Mouse (Mus musculus) forebrain, embryonic 14.5 days (tissue): Measurements from ENCODE around the gene Ilvbl. TPM values are rescaled to one million over a fixed set of nuclear protein-coding genes. Genes with fewer than 3 reads are reported as not detected.
"Not testable (repeated sequence)": the region's sequence is repeated elsewhere in the genome, so short reads cannot be mapped to it uniquely, and the experiment has no call there.

Experiments used
- ATAC-seq: fragments of 200-750 bp; cut with Nextera tagmentation; 2 replicates; pipeline ENCODE4 v1.8.0; 2017; ENCODE audit warnings: mild to moderate bottlenecking, moderate library complexity
- DNase-seq: peaks from one replicate; pipeline ENCODE4 v3.0.0-alpha.2; 2015; ENCODE audit warnings: low spot score
- H3K27ac ChIP-seq: fragments of 300-500 bp; sonication (generic); 2 replicates; pipeline ENCODE4 v1.5.1; 2014; ENCODE audit warnings: low read depth, mild to moderate bottlenecking, control low read depth, low read length, moderate library complexity
- H3K27me3 ChIP-seq: fragments of 300-500 bp; sonication (generic); replicated peaks from 2 replicates; pipeline ENCODE4 v1.6.1; 2014; ENCODE audit warnings: low read length, control low read depth, mixed read lengths; ENCODE audit not compliant: control insufficient read depth, insufficient read depth
- H3K36me3 ChIP-seq: fragments of 300-500 bp; sonication (generic); 2 replicates; pipeline ENCODE4 v1.6.1; 2014; ENCODE audit warnings: low read length, control low read depth; ENCODE audit not compliant: control insufficient read depth, insufficient read depth
- H3K4me1 ChIP-seq: fragments of 300-500 bp; sonication (generic); 2 replicates; pipeline ENCODE4 v1.6.1; 2014; ENCODE audit warnings: antibody characterized with exemption, low read length, control low read depth; ENCODE audit not compliant: control insufficient read depth, insufficient read depth
- H3K4me2 ChIP-seq: fragments of 300-500 bp; sonication (generic); 2 replicates; pipeline ENCODE4 v1.6.1; 2014; ENCODE audit warnings: mild to moderate bottlenecking, control low read depth, low read length
- H3K4me3 ChIP-seq: fragments of 300-500 bp; sonication (generic); 2 replicates; pipeline ENCODE4 v1.5.1; 2014; ENCODE audit warnings: low read depth, low read length, control low read depth
- H3K9ac ChIP-seq: fragments of 300-500 bp; sonication (generic); 2 replicates; pipeline ENCODE4 v1.6.1; 2014; ENCODE audit warnings: mild to moderate bottlenecking, low read length, control low read depth, moderate library complexity
- H3K9me3 ChIP-seq: fragments of 300-500 bp; sonication (generic); replicated peaks from 2 replicates; pipeline ENCODE4 v1.6.1; 2016; ENCODE audit warnings: low read length, control low read depth, mixed read lengths; ENCODE audit not compliant: control insufficient read depth
- WGBS: fragments of 180-500 bp; shearing (Covaris S2); extraction: QIAGEN DNeasy Blood & Tissue Kit; methylation state at CpG from one replicate; pipeline ENCODE4 v1.1.7; 2014; 5-methylcytosine and 5-hydroxymethylcytosine counted together
- polyA plus RNA-seq: library from polyadenylated mRNA; unstranded; fragments of >200 nt; fragmentation: Nextera tagmentation; extraction: Ambion mirVana; gene quantifications from 2 replicates; pipeline ENCODE4 v1.2.1, GENCODE M21; 2014

Gene Ilvbl
- polyA plus RNA-seq, 1 experiment from 2014 or later, result 29.3 TPM

- Histone ChIP-seq H3K4me2 (no peak overlapping the region), H3K4me3 (no peak overlapping the region), H3K27me3 (no peaks in the 10 kb centered on the region), H3K9ac (no peak overlapping the region), H3K4me1 (0 out of 2 replicates have a peak, but pooled peaks cover 5% of the 10 kb centered on the region), H3K27ac (no peak overlapping the region), H3K9me3 (no peaks in the 10 kb centered on the region), H3K36me3 (no peaks in the 10 kb centered on the region; the same call in 1 of the 2 replicates)
- no peak for DNase-seq
- no peak for ATAC-seq
- 82% methylated on average over 6 of the region's 6 CpGs for WGBS
Observed at GRCm38 (mm10) chr10:78594157-78594556, 20.0 kb downstream of the Ilvbl start.

GRCm38 (mm10) chr10:78594566-78594965, 20.4 kb downstream of the Ilvbl start:
- H3K27me3 ChIP-seq, result no peaks in the 10 kb centered on the region
- DNase-seq (no peak), ATAC-seq (no peak)
- H3K4me3 ChIP-seq, result no peak overlapping the region
- H3K27ac ChIP-seq, result no peak overlapping the region
- H3K9me3 ChIP-seq, result no peaks in the 10 kb centered on the region
- H3K9ac ChIP-seq, result no peak overlapping the region
- H3K4me2 ChIP-seq, result no peak overlapping the region
- H3K36me3 ChIP-seq, result no peaks in the 10 kb centered on the region
- H3K4me1 ChIP-seq, result 0 out of 2 replicates have a peak, but pooled peaks cover 5% of the 10 kb centered on the region

- no peak for DNase-seq
- no peak overlapping the region for H3K27ac ChIP-seq
- H3K27me3 ChIP-seq, result no peaks in the 10 kb centered on the region
- no peak overlapping the region for H3K4me2 ChIP-seq
- no peak overlapping the region for H3K4me3 ChIP-seq
- no peak overlapping the region for H3K9ac ChIP-seq
- H3K4me1 ChIP-seq, result no peaks in the 10 kb centered on the region
- H3K36me3 ChIP-seq, result no peaks in the 10 kb centered on the region
- H3K9me3 ChIP-seq, result no peaks in the 10 kb centered on the region
- ATAC-seq, result no peak
- 90% methylated on average over 5 of the region's 5 CpGs for WGBS
Observed at GRCm38 (mm10) chr10:78599865-78600264, 25.7 kb downstream of the Ilvbl start.

- 44% methylated on average over 3 of the region's 3 CpGs for WGBS
- Histone ChIP-seq H3K4me3 (no peak overlapping the region), H3K27ac (no peak overlapping the region), H3K36me3 (no peaks in the 10 kb centered on the region), H3K27me3 (no peaks in the 10 kb centered on the region), H3K4me1 (no peaks in the 10 kb centered on the region), H3K4me2 (no peak overlapping the region), H3K9me3 (no peaks in the 10 kb centered on the region), H3K9ac (no peak overlapping the region)
- ATAC-seq (no peak), DNase-seq (peak; percentile 51)
Observed at GRCm38 (mm10) chr10:78605080-78605479, 30.9 kb downstream of the Ilvbl start.

GRCm38 (mm10) chr10:78607602-78608001, 33.5 kb downstream of the Ilvbl start:
- no peak overlapping the region for H3K4me2 ChIP-seq
- H3K4me1 ChIP-seq, result no peaks in the 10 kb centered on the region
- DNase-seq (no peak), ATAC-seq (no peak)
- no peaks in the 10 kb centered on the region for H3K9me3 ChIP-seq
- no peak overlapping the region for H3K9ac ChIP-seq
- no peaks in the 10 kb centered on the region for H3K27me3 ChIP-seq
- H3K4me3 ChIP-seq, result no peak overlapping the region
- no peaks in the 10 kb centered on the region for H3K36me3 ChIP-seq
- H3K27ac ChIP-seq, result no peak overlapping the region
- WGBS, result 73% methylated on average over 3 of the region's 3 CpGs

- Histone ChIP-seq H3K4me3 (no peak within 1 kb of the TSS), H3K9me3 (no peaks in the 10 kb centered on the region), H3K36me3 (no peaks in the 10 kb centered on the region), H3K9ac (no peak within 1 kb of the TSS), H3K4me2 (no peak within 1 kb of the TSS), H3K27me3 (no peaks in the 10 kb centered on the region), H3K4me1 (no peaks in the 10 kb centered on the region), H3K27ac (no peak within 1 kb of the TSS)
- no peak for DNase-seq
- 90% methylated on average over 1 of the region's 1 CpGs for WGBS
- no peak for ATAC-seq
Observed at GRCm38 (mm10) chr10:78617974-78618373, 43.8 kb downstream of the Ilvbl start, which contains the start of gene Olfr1357. Gene Olfr1357 (minus strand): TSS chr10:78618074.

GRCm38 (mm10) chr10:78623143-78623542, 49.0 kb downstream of the Ilvbl start:
- 73% methylated on average over 3 of the region's 3 CpGs for WGBS

GRCm38 (mm10) chr10:78630194-78630593, 56.0 kb downstream of the Ilvbl start:
- peak; percentile 71; the same call in 1 of the 2 replicates for ATAC-seq
- H3K4me2 ChIP-seq, result no peak overlapping the region
- no peaks in the 10 kb centered on the region for H3K9me3 ChIP-seq
- H3K36me3 ChIP-seq, result no peaks in the 10 kb centered on the region
- H3K27ac ChIP-seq, result no peak overlapping the region
- no peaks in the 10 kb centered on the region for H3K27me3 ChIP-seq
- H3K4me1 ChIP-seq, result no peaks in the 10 kb centered on the region
- no peak overlapping the region for H3K9ac ChIP-seq
- WGBS, result 67% methylated on average over 4 of the region's 4 CpGs
- peak; percentile 60 for DNase-seq
- H3K4me3 ChIP-seq, result no peak overlapping the region

More at GRCm38 (mm10) chr10:78623143-78623542, 49.0 kb downstream of the Ilvbl start:
- not testable (repeated sequence) for H3K4me1 ChIP-seq, H3K36me3 ChIP-seq, H3K9ac ChIP-seq, ATAC-seq, H3K4me2 ChIP-seq, H3K4me3 ChIP-seq, H3K9me3 ChIP-seq, H3K27ac ChIP-seq, H3K27me3 ChIP-seq, DNase-seq

GRCm38 (mm10) chr10:78632311-78632710, 58.2 kb downstream of the Ilvbl start:
- Histone ChIP-seq H3K4me2 (0 out of 2 replicates have a peak overlapping the region, but pooled peaks have one; percentile 7), H3K4me1 (no peaks in the 10 kb centered on the region), H3K9ac (no peak overlapping the region), H3K27ac (no peak overlapping the region), H3K36me3 (no peaks in the 10 kb centered on the region), H3K4me3 (no peak overlapping the region), H3K9me3 (no peaks in the 10 kb centered on the region), H3K27me3 (no peaks in the 10 kb centered on the region)
- DNase-seq, result peak; percentile 57
- WGBS, result 15% methylated on average over 6 of the region's 6 CpGs
- 0 out of 2 replicates have a peak, but pooled peaks have one; percentile 46 for ATAC-seq
